Mouse (Mus musculus) limb, embryonic 15.5 days (tissue): ENCODE results near the gene Pigb. TPM values are rescaled to one million over a fixed set of nuclear protein-coding genes. Genes with fewer than 3 reads are reported as not detected.

ENCODE experiments used
- ATAC-seq: fragments of 200-750 bp; cut with Nextera tagmentation; 2 replicates; pipeline ENCODE4 v1.8.0; 2017; ENCODE audit warnings: low read depth, moderate TSS enrichment; ENCODE audit not compliant: insufficient number of reproducible peaks, low FRiP score, low TSS enrichment
- H3K27ac ChIP-seq: fragments of 300-500 bp; sonication (generic); 2 replicates; pipeline ENCODE4 v1.5.1; 2015; ENCODE audit warnings: moderate library complexity, mild to moderate bottlenecking, inconsistent platforms
- H3K27me3 ChIP-seq: fragments of 300-500 bp; sonication (generic); 2 replicates; pipeline ENCODE4 v1.6.1; 2015; ENCODE audit warnings: inconsistent platforms
- H3K36me3 ChIP-seq: fragments of 300-500 bp; sonication (generic); 2 replicates; pipeline ENCODE4 v1.6.1; 2015; ENCODE audit warnings: inconsistent platforms
- H3K4me1 ChIP-seq: fragments of 300-500 bp; sonication (generic); 2 replicates; pipeline ENCODE4 v1.6.1; 2015; ENCODE audit warnings: inconsistent platforms
- H3K4me2 ChIP-seq: fragments of 300-500 bp; sonication (generic); 2 replicates; pipeline ENCODE4 v1.6.1; 2015; ENCODE audit warnings: mild to moderate bottlenecking, inconsistent platforms
- H3K4me3 ChIP-seq: fragments of 300-500 bp; sonication (generic); 2 replicates; pipeline ENCODE4 v1.5.1; 2015; ENCODE audit warnings: mild to moderate bottlenecking, inconsistent platforms
- H3K9ac ChIP-seq: fragments of 300-500 bp; sonication (generic); 2 replicates; pipeline ENCODE4 v1.6.1; 2015; ENCODE audit warnings: inconsistent platforms
- H3K9me3 ChIP-seq: fragments of 300-500 bp; sonication (generic); 2 replicates; pipeline ENCODE4 v1.6.1; 2016; ENCODE audit warnings: inconsistent platforms
- WGBS: fragments of 180-500 bp; shearing (Covaris S2); methylation state at CpG from one replicate; pipeline ENCODE4 v1.1.7; 2015; 5-methylcytosine and 5-hydroxymethylcytosine counted together
- polyA plus RNA-seq: library from polyadenylated mRNA; unstranded; fragments of >200 nt; fragmentation: Nextera tagmentation; extraction: Ambion mirVana; gene quantifications from 2 replicates; pipeline ENCODE4 v1.2.1, GENCODE M21; 2015

The Pigb gene
- polyA plus RNA-seq, 1 experiment from 2014 or later: 13.7 TPM

DNA sequence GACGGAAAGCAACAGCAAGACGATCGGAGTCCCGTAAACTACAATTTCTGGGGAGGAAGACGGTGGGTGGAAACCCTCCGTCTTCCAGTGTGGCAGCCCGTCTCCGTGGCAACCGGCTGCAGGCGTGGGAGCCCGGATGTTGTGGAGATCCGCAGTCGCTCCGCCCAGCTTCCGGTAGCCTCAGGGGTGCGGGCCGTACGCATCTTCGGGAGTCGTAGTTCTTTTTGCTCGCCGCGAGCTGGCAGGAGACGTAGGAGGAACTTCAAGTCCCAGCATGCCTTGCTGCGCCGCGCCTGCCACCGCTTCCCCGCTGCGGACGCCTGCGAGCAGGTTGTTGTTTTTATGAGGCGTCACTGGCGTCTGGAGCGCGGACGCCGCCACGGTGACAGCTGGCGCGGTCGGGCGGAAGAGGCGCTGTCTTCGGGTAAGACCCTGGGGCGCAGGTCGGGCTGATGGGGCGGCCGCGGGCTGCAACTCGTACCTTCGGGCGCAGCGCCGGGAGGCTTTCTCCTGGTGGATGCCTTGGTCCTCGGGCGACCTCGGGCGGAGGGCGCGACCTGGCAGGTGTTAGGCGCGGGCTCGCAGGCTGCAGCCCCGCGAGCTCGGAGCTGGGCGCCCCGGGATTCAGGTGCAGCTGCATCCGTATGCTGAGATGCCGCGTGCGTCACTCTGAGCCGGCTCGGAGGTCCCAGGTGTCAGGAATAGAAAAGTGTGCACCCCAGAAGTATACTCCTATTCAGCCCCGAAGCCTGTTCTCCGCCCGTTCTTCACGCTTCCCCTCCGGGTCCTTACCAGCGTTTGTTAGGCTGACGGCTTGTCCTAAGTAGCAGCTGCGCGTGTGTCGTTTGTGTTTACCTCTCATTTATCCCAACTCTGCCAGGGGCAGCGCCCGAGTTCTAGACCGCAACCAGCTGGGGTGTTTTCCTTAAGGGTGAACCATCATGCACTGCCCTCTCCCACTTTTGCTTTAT lies 54.6 kb downstream of the Pigb start, which contains the start of the genes Ccpg1os and Ccpg1:
Gene Ccpg1os (minus strand): TSS at position 133 of the 971 bp plus-strand sequence.
Gene Ccpg1 (plus strand): TSS at position 180 of the 971 bp plus-strand sequence.
- peak within 1 kb of the TSS; percentile 60; the same call in 1 of the 2 replicates for H3K27ac ChIP-seq
- peaks cover 10% of the 10 kb centered on the region for H3K4me1 ChIP-seq
- H3K27me3 ChIP-seq: 0 out of 2 replicates have a peak, but pooled peaks cover 3% of the 10 kb centered on the region
- peak; percentile 98 for ATAC-seq
- peak within 1 kb of the TSS; percentile 63 for H3K9ac ChIP-seq
- H3K9me3 ChIP-seq: no peaks in the 10 kb centered on the region
- under 1% methylated on average over 88 of the region's 88 CpGs for WGBS
- H3K4me3 ChIP-seq: peak within 1 kb of the TSS; percentile 92
- peak within 1 kb of the TSS; percentile 79 for H3K4me2 ChIP-seq
- no peaks in the 10 kb centered on the region for H3K36me3 ChIP-seq

GRCm38 (mm10) chr9:72983066-72983465 lies 57.1 kb downstream of the Pigb start:
- no peak for ATAC-seq
- H3K9ac ChIP-seq: no peak overlapping the region
- H3K4me3 ChIP-seq: no peak overlapping the region
- no peaks in the 10 kb centered on the region for H3K9me3 ChIP-seq
- no peaks in the 10 kb centered on the region for H3K36me3 ChIP-seq
- H3K4me1 ChIP-seq: peaks cover 10% of the 10 kb centered on the region
- no peak overlapping the region for H3K4me2 ChIP-seq
- 0 out of 2 replicates have a peak, but pooled peaks cover 3% of the 10 kb centered on the region for H3K27me3 ChIP-seq
- 63% methylated on average over 2 of the region's 2 CpGs for WGBS
- no peak overlapping the region for H3K27ac ChIP-seq

- no peak overlapping the region for H3K4me3 ChIP-seq
- H3K4me2 ChIP-seq: no peak overlapping the region
- no peak overlapping the region for H3K9ac ChIP-seq
- H3K4me1 ChIP-seq: no peaks in the 10 kb centered on the region
- H3K9me3 ChIP-seq: no peaks in the 10 kb centered on the region
- H3K36me3 ChIP-seq: no peaks in the 10 kb centered on the region
- no peak overlapping the region for H3K27ac ChIP-seq
- no peak for ATAC-seq
- WGBS: 88% methylated on average over 1 of the region's 1 CpGs
- H3K27me3 ChIP-seq: no peaks in the 10 kb centered on the region
These were observed 64.9 kb downstream of the Pigb start for GRCm38 (mm10) chr9:72975242-72975641.

DNA sequence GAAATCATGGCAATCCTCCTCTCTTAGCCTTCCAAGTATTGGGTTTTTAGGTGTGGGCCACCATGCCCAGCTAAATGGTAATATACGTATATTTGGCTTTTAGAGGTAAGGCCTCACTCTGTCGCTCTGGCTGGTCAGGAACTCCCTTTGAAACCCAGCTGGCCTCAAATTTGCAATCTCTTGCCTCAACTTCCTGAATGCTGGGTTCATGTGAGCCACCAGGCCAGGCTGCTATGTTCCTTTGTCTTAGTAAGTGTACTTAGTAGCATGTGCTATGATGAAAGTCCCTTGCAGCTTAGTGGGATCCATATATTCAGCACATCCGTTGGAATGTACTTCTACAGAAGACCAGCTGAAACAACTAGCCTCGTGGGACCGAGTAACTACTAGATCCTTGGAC lies 65.4 kb downstream of the Pigb start:
- WGBS: 79% methylated on average over 5 of the region's 5 CpGs
- H3K36me3 ChIP-seq: no peaks in the 10 kb centered on the region

DNA sequence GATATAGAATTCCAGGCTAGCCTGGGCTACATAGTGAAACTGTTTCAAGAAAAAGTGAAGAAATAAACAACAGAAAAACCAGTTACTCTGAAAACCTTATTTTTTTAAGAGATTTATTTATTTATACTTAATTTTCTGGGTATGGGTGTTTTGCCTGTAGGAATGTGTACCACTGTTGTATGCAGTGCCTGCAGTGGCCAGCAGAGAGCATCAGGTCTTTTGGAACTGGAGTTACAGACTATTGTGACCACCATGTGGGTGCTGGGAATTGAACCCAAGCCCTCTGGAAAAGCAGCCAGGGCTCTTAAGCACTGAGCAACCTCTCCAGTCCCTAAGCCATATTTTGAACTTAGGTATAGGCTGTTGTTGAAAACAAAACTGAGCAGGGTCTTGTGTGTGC lies 67.2 kb downstream of the Pigb start:
- H3K27me3 ChIP-seq: no peaks in the 10 kb centered on the region
- no peak overlapping the region for H3K4me3 ChIP-seq
- H3K9me3 ChIP-seq: no peaks in the 10 kb centered on the region
- H3K4me2 ChIP-seq: no peak overlapping the region
- ATAC-seq: no peak
- no peak overlapping the region for H3K9ac ChIP-seq
- H3K36me3 ChIP-seq: no peaks in the 10 kb centered on the region
- no peaks in the 10 kb centered on the region for H3K4me1 ChIP-seq
- H3K27ac ChIP-seq: no peak overlapping the region

More for the DNA sequence above, 65.4 kb downstream of the Pigb start:
- H3K9ac ChIP-seq: no peak overlapping the region
- H3K4me3 ChIP-seq: no peak overlapping the region
- H3K4me1 ChIP-seq: no peaks in the 10 kb centered on the region
- H3K27ac ChIP-seq: no peak overlapping the region
- ATAC-seq: no peak
- H3K4me2 ChIP-seq: no peak overlapping the region
- H3K27me3 ChIP-seq: no peaks in the 10 kb centered on the region
- H3K9me3 ChIP-seq: no peaks in the 10 kb centered on the region

GRCm38 (mm10) chr9:72972435-72972834 lies 67.7 kb downstream of the Pigb start:
- Histone ChIP-seq H3K27me3 (no peaks in the 10 kb centered on the region), H3K9ac (no peak overlapping the region), H3K9me3 (no peaks in the 10 kb centered on the region), H3K27ac (no peak overlapping the region), H3K4me3 (no peak overlapping the region), H3K4me2 (no peak overlapping the region), H3K4me1 (no peaks in the 10 kb centered on the region), H3K36me3 (no peaks in the 10 kb centered on the region)
- WGBS: 82% methylated on average over 5 of the region's 5 CpGs
- ATAC-seq: no peak

DNA sequence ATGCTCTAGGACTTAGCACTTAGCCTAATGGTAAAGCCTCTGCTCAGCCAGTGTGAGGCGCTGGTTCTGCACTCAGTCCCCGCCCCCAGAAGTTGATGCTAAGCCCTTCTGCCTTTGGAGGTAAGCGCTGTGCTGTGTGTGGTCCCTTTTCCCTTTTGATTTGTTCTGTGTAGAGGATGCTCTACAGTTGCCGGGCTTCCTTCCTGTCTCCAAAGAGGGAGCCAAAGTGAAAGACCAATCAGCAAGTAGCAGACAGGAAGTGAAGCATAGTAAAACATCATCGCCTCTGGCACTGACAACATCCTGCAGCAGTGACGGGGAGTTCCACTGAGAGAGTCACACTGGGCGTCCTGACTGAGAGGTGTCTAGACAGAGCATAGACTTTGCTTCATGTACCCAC lies 70.3 kb downstream of the Pigb start:
- Histone ChIP-seq H3K9me3 (no peaks in the 10 kb centered on the region), H3K4me2 (no peak overlapping the region), H3K4me1 (no peaks in the 10 kb centered on the region), H3K4me3 (no peak overlapping the region), H3K27me3 (no peaks in the 10 kb centered on the region), H3K36me3 (no peaks in the 10 kb centered on the region), H3K27ac (no peak overlapping the region), H3K9ac (no peak overlapping the region)
- no peak for ATAC-seq
- 65% methylated on average over 7 of the region's 7 CpGs for WGBS

GRCm38 (mm10) chr9:72968349-72969061 lies 71.7 kb downstream of the Pigb start:
- no peak overlapping the region for H3K9ac ChIP-seq
- 34% methylated on average over 11 of the region's 11 CpGs for WGBS
- no peak overlapping the region for H3K27ac ChIP-seq
- ATAC-seq: no peak
- H3K36me3 ChIP-seq: no peaks in the 10 kb centered on the region
- H3K4me2 ChIP-seq: no peak overlapping the region
- no peaks in the 10 kb centered on the region for H3K9me3 ChIP-seq
- H3K4me3 ChIP-seq: no peak overlapping the region
- H3K4me1 ChIP-seq: no peaks in the 10 kb centered on the region
- no peaks in the 10 kb centered on the region for H3K27me3 ChIP-seq

- no peaks in the 10 kb centered on the region for H3K9me3 ChIP-seq
- WGBS: 75% methylated on average over 15 of the region's 15 CpGs
- ATAC-seq: no peak
- no peak overlapping the region for H3K9ac ChIP-seq
- 0 out of 2 replicates have a peak, but pooled peaks cover 8% of the 10 kb centered on the region for H3K4me1 ChIP-seq
- H3K27ac ChIP-seq: no peak overlapping the region
- no peak overlapping the region for H3K4me2 ChIP-seq
- no peaks in the 10 kb centered on the region for H3K36me3 ChIP-seq
- H3K4me3 ChIP-seq: no peak overlapping the region
- H3K27me3 ChIP-seq: no peaks in the 10 kb centered on the region
These were observed 78.2 kb downstream of the Pigb start for GRCm38 (mm10) chr9:72961959-72962358.

GRCm38 (mm10) chr9:72961346-72961745 lies 78.8 kb downstream of the Pigb start:
- WGBS: 70% methylated on average over 8 of the region's 8 CpGs
- Histone ChIP-seq H3K36me3 (no peaks in the 10 kb centered on the region), H3K4me1 (0 out of 2 replicates have a peak, but pooled peaks cover 8% of the 10 kb centered on the region), H3K4me3 (no peak overlapping the region), H3K27me3 (no peaks in the 10 kb centered on the region), H3K27ac (no peak overlapping the region), H3K9ac (no peak overlapping the region), H3K4me2 (no peak overlapping the region), H3K9me3 (no peaks in the 10 kb centered on the region)
- no peak for ATAC-seq

GRCm38 (mm10) chr9:72958521-72959450 lies 81.4 kb downstream of the Pigb start, which contains the start of the genes Dyx1c1 and Gm44503:
Gene Dyx1c1, plus strand, starts transcription at chr9:72958785.
Gene Gm44503, plus strand, starts transcription at chr9:72958852.
- H3K4me1 ChIP-seq: 0 out of 2 replicates have a peak, but pooled peaks cover 8% of the 10 kb centered on the region
- H3K27ac ChIP-seq: peak within 1 kb of the TSS; percentile 54; the same call in 1 of the 2 replicates
- H3K36me3 ChIP-seq: no peaks in the 10 kb centered on the region
- H3K4me3 ChIP-seq: peak within 1 kb of the TSS; percentile 66
- H3K4me2 ChIP-seq: peak within 1 kb of the TSS; percentile 79
- H3K9ac ChIP-seq: peak within 1 kb of the TSS; percentile 47
- H3K9me3 ChIP-seq: no peaks in the 10 kb centered on the region
- WGBS: 1% methylated on average over 43 of the region's 43 CpGs
- H3K27me3 ChIP-seq: no peaks in the 10 kb centered on the region
- ATAC-seq: peak; percentile 72
